Mouse (Mus musculus) hindbrain, embryonic 11.5 days (tissue): ENCODE results near the gene Fscn1. TPM values are rescaled to one million over a fixed set of nuclear protein-coding genes. Genes with fewer than 3 reads are reported as not detected.

ENCODE experiments used
- ATAC-seq: fragments of 200-750 bp; cut with Nextera tagmentation; 2 replicates; pipeline ENCODE4 v1.8.0; 2017; ENCODE audit warnings: mild to moderate bottlenecking, moderate TSS enrichment, moderate library complexity; ENCODE audit not compliant: low FRiP score
- DNase-seq: peaks from one replicate; pipeline ENCODE4 v3.0.0-alpha.2; 2015; ENCODE audit warnings: low spot score
- H3K27ac ChIP-seq: fragments of 300-500 bp; sonication (generic); 2 replicates; pipeline ENCODE4 v1.5.1; 2014; ENCODE audit warnings: mild to moderate bottlenecking, low read depth, low read length
- H3K27me3 ChIP-seq: fragments of 300-500 bp; sonication (generic); 2 replicates; pipeline ENCODE4 v1.6.1; 2014; ENCODE audit warnings: mild to moderate bottlenecking, low read length, moderate library complexity, mixed read lengths; ENCODE audit not compliant: control insufficient read depth, insufficient read depth
- H3K36me3 ChIP-seq: fragments of 300-500 bp; sonication (generic); 2 replicates; pipeline ENCODE4 v1.6.1; 2014; ENCODE audit warnings: mild to moderate bottlenecking, low read length, moderate library complexity, mixed read lengths; ENCODE audit not compliant: control insufficient read depth, insufficient read depth
- H3K4me1 ChIP-seq: fragments of 300-500 bp; sonication (generic); replicated peaks from 2 replicates; pipeline ENCODE4 v1.6.1; 2014; ENCODE audit warnings: low read length, mixed read lengths; ENCODE audit not compliant: control insufficient read depth, insufficient read depth
- H3K4me2 ChIP-seq: fragments of 300-500 bp; sonication (generic); replicated peaks from 2 replicates; pipeline ENCODE4 v1.6.1; 2014; ENCODE audit warnings: mild to moderate bottlenecking, low read depth, low read length
- H3K4me3 ChIP-seq: fragments of 300-500 bp; sonication (generic); 2 replicates; pipeline ENCODE4 v1.5.1; 2014; ENCODE audit warnings: low read depth, low read length
- H3K9ac ChIP-seq: fragments of 300-500 bp; sonication (generic); 2 replicates; pipeline ENCODE4 v1.6.1; 2014; ENCODE audit warnings: low read depth, low read length
- H3K9me3 ChIP-seq: fragments of 300-500 bp; sonication (generic); 2 replicates; pipeline ENCODE4 v1.6.1; 2016; ENCODE audit warnings: low read length; ENCODE audit not compliant: control insufficient read depth
- WGBS: fragments of 180-500 bp; shearing (Covaris S2); extraction: QIAGEN DNeasy Blood & Tissue Kit; methylation state at CpG from one replicate; pipeline ENCODE4 v1.1.7; 2014; 5-methylcytosine and 5-hydroxymethylcytosine counted together
- polyA plus RNA-seq: library from polyadenylated mRNA; unstranded; fragments of >200 nt; fragmentation: Nextera tagmentation; extraction: Ambion mirVana; gene quantifications from 2 replicates; pipeline ENCODE4 v1.2.1, GENCODE M21; 2014

The Fscn1 gene
- polyA plus RNA-seq, 1 experiment from 2014 or later, result 570 TPM

- WGBS, result 82% methylated on average over 6 of the region's 6 CpGs
- H3K36me3 ChIP-seq, result no peaks in the 10 kb centered on the region
- H3K27me3 ChIP-seq, result no peaks in the 10 kb centered on the region
Measured at GRCm38 (mm10) chr5:142921074-142921459, 39.1 kb upstream of the Fscn1 start.

DNA sequence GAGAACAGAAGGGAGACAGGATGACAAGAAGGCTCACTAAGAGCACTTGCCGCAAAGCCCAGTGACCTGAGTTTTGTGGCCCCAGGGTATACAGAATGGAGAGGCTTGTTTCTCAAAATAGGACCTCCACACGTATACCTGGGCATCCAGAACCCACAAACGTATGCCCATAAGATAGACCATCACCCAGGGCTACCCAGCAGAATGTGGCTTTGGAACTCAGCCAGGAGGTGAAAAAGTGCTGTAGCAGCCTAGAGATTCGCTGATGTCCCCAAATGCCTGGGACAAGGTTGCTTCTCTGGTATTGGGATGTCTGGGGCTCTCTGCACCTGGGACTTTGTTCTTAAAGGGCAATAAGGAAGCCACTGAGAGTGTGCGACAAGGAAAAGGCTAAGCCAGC, 37.9 kb upstream of the Fscn1 start:
- 86% methylated on average over 5 of the region's 5 CpGs for WGBS
- H3K4me1 ChIP-seq, result 0 out of 2 replicates have a peak, but pooled peaks cover 2% of the 10 kb centered on the region
- H3K9ac ChIP-seq, result no peak overlapping the region
- H3K9me3 ChIP-seq, result no peaks in the 10 kb centered on the region
- ATAC-seq, result no peak
- H3K27ac ChIP-seq, result no peak overlapping the region
- no peaks in the 10 kb centered on the region for H3K27me3 ChIP-seq
- H3K4me3 ChIP-seq, result no peak overlapping the region
- H3K36me3 ChIP-seq, result no peaks in the 10 kb centered on the region
- no peak for DNase-seq
- H3K4me2 ChIP-seq, result no peak overlapping the region

More at GRCm38 (mm10) chr5:142921074-142921459, 39.1 kb upstream of the Fscn1 start:
- 0 out of 2 replicates have a peak, but pooled peaks cover 2% of the 10 kb centered on the region for H3K4me1 ChIP-seq
- ATAC-seq (no peak), DNase-seq (no peak)
- no peak overlapping the region for H3K4me3 ChIP-seq
- H3K4me2 ChIP-seq, result no peak overlapping the region
- no peaks in the 10 kb centered on the region for H3K9me3 ChIP-seq
- H3K9ac ChIP-seq, result no peak overlapping the region
- no peak overlapping the region for H3K27ac ChIP-seq

GRCm38 (mm10) chr5:142923781-142924180, 36.4 kb upstream of the Fscn1 start:
- 85% methylated on average over 3 of the region's 3 CpGs for WGBS
- Histone ChIP-seq H3K4me2 (no peak overlapping the region), H3K27me3 (no peaks in the 10 kb centered on the region)

GRCm38 (mm10) chr5:142924336-142924959, 35.7 kb upstream of the Fscn1 start:
- ATAC-seq, result no peak
- Histone ChIP-seq H3K4me1 (peaks cover 2% of the 10 kb centered on the region; the same call in 1 of the 2 replicates), H3K27me3 (no peaks in the 10 kb centered on the region; the same call in 1 of the 2 replicates), H3K4me2 (no peak overlapping the region), H3K9me3 (no peaks in the 10 kb centered on the region), H3K27ac (no peak overlapping the region), H3K9ac (no peak overlapping the region), H3K4me3 (no peak overlapping the region), H3K36me3 (no peaks in the 10 kb centered on the region)
- WGBS, result 82% methylated on average over 12 of the region's 12 CpGs
- no peak for DNase-seq

More at GRCm38 (mm10) chr5:142923781-142924180, 36.4 kb upstream of the Fscn1 start:
- DNase-seq (no peak), ATAC-seq (no peak)
- no peak overlapping the region for H3K27ac ChIP-seq
- no peak overlapping the region for H3K4me3 ChIP-seq
- no peaks in the 10 kb centered on the region for H3K36me3 ChIP-seq
- no peak overlapping the region for H3K9ac ChIP-seq
- H3K4me1 ChIP-seq, result peaks cover 2% of the 10 kb centered on the region; the same call in 1 of the 2 replicates
- no peaks in the 10 kb centered on the region for H3K9me3 ChIP-seq

- Histone ChIP-seq H3K4me3 (no peak overlapping the region), H3K9me3 (no peaks in the 10 kb centered on the region), H3K27ac (no peak overlapping the region), H3K9ac (no peak overlapping the region), H3K27me3 (no peaks in the 10 kb centered on the region; the same call in 1 of the 2 replicates), H3K4me2 (no peak overlapping the region), H3K36me3 (no peaks in the 10 kb centered on the region), H3K4me1 (peaks cover 2% of the 10 kb centered on the region; the same call in 1 of the 2 replicates)
- ATAC-seq (no peak), DNase-seq (no peak)
- 10% methylated on average over 13 of the region's 13 CpGs for WGBS
Measured at GRCm38 (mm10) chr5:142926204-142926939, 33.8 kb upstream of the Fscn1 start.

- ATAC-seq (no peak), DNase-seq (no peak)
- peaks cover 2% of the 10 kb centered on the region; the same call in 1 of the 2 replicates for H3K4me1 ChIP-seq
- 48% methylated on average over 3 of the region's 3 CpGs for WGBS
- no peak overlapping the region for H3K4me3 ChIP-seq
- H3K27me3 ChIP-seq, result no peaks in the 10 kb centered on the region; the same call in 1 of the 2 replicates
- H3K27ac ChIP-seq, result no peak overlapping the region
- no peaks in the 10 kb centered on the region for H3K36me3 ChIP-seq
- no peak overlapping the region for H3K9ac ChIP-seq
- no peaks in the 10 kb centered on the region for H3K9me3 ChIP-seq
- H3K4me2 ChIP-seq, result no peak overlapping the region
Measured at GRCm38 (mm10) chr5:142926940-142927228, 33.3 kb upstream of the Fscn1 start.

DNA sequence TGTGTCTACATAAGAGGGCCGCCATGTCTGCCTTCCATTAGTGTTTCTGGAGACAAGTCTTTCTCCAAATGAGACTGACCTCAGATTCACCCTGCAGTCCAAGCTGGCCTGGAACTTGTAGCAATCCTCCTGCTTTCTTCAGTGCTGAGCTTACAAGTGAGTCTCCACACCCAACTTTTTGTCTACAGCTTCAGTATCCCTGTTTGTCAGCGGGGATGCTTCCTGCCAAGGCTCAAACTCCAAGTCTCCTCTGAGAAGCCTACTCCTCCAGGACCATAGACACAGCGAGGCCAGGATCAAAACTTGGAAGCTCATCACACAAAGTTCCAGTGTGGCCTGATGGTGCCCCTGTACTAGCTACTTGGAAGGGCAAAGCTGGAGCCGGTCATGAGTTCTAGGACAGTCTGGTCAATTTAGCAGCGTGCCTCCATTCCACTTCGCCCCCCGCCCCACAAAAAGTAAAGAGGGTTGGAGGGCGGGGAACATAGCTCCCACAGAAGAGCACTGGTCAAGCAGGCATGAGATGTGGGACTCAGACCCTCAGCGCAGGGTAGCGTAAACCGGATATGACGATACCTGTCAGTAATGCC, 32.7 kb upstream of the Fscn1 start:
- no peak for DNase-seq
- H3K27ac ChIP-seq, result no peak overlapping the region
- no peak overlapping the region for H3K4me3 ChIP-seq
- H3K27me3 ChIP-seq, result no peaks in the 10 kb centered on the region; the same call in 1 of the 2 replicates
- WGBS, result 93% methylated on average over 12 of the region's 12 CpGs
- ATAC-seq, result no peak
- no peaks in the 10 kb centered on the region for H3K36me3 ChIP-seq
- H3K4me2 ChIP-seq, result no peak overlapping the region
- H3K4me1 ChIP-seq, result peaks cover 2% of the 10 kb centered on the region; the same call in 1 of the 2 replicates
- H3K9me3 ChIP-seq, result no peaks in the 10 kb centered on the region
- H3K9ac ChIP-seq, result no peak overlapping the region

DNA sequence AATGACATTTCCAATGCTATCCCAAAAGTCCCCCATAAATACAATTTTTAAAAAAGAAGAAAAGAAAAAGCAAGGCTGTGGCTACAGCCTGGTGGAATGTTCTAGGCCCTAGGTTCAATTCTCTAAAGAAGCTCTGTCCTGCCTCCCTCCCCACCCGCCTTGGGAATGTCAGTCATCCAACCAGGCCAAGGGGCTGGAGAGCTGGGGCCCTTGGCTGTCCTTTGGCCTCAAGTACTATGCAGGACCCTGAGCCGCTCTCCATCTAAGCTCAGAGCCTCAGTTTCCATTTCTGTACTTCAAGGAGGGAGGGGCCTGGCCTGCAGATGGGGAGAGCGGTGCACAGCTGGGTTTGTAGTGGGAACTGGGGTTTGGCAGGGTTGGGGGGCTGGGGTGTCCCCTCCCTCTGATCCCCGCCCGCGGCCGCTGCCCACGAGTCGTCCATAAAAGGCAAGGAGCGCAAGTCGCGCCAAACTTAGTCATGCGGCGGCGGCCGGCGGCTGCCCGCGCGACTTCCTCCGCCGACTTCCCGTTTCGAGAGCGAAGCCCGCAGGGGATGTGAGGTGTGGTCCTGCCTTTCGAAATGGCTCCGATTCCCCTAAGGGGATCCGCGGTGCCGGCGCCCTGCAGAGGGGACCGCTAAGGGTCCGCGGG, 31.3 kb upstream of the Fscn1 start:
- Histone ChIP-seq H3K9me3 (no peaks in the 10 kb centered on the region), H3K4me2 (peak overlapping the region; percentile 54), H3K27ac (no peak overlapping the region), H3K27me3 (no peaks in the 10 kb centered on the region; the same call in 1 of the 2 replicates), H3K4me3 (peak overlapping the region; percentile 26), H3K36me3 (no peaks in the 10 kb centered on the region), H3K9ac (peak overlapping the region; percentile 56), H3K4me1 (peaks cover 2% of the 10 kb centered on the region; the same call in 1 of the 2 replicates)
- ATAC-seq (peak; percentile 17; the same call in 1 of the 2 replicates), DNase-seq (peak; percentile 71)
- WGBS, result 3% methylated on average over 29 of the region's 35 CpGs
